Mouse (Mus musculus) intestine, postnatal 0 days (tissue): ENCODE data around the gene Gatad2a. TPM values are rescaled to one million over a fixed set of nuclear protein-coding genes. Genes with fewer than 3 reads are reported as not detected.

Experiments
- ATAC-seq: fragments of 200-750 bp; cut with Nextera tagmentation; 2 replicates; pipeline ENCODE4 v1.8.0; 2017; ENCODE audit warnings: mild to moderate bottlenecking, moderate TSS enrichment, moderate library complexity
- H3K27ac ChIP-seq: fragments of 300-500 bp; sonication (generic); 2 replicates; pipeline ENCODE4 v1.5.1; 2014; ENCODE audit warnings: mild to moderate bottlenecking, low read depth, low read length, moderate library complexity
- H3K27me3 ChIP-seq: fragments of 300-500 bp; sonication (generic); replicated peaks from 2 replicates; pipeline ENCODE4 v1.6.1; 2014; ENCODE audit warnings: low read length, mixed read lengths; ENCODE audit not compliant: control insufficient read depth, insufficient read depth
- H3K36me3 ChIP-seq: fragments of 300-500 bp; sonication (generic); 2 replicates; pipeline ENCODE4 v1.6.1; 2014; ENCODE audit warnings: mild to moderate bottlenecking, moderate library complexity; ENCODE audit not compliant: control insufficient read depth, insufficient read depth
- H3K4me1 ChIP-seq: fragments of 300-500 bp; sonication (generic); replicated peaks from 2 replicates; pipeline ENCODE4 v1.6.1; 2014; ENCODE audit warnings: antibody characterized with exemption, low read length, mixed read lengths; ENCODE audit not compliant: control insufficient read depth, insufficient read depth
- H3K4me2 ChIP-seq: fragments of 300-500 bp; sonication (generic); replicated peaks from 2 replicates; pipeline ENCODE4 v1.6.1; 2014; ENCODE audit warnings: low read depth, mild to moderate bottlenecking, moderate library complexity
- H3K4me3 ChIP-seq: fragments of 300-500 bp; sonication (generic); 2 replicates; pipeline ENCODE4 v1.5.1; 2014; ENCODE audit warnings: low read depth, low read length
- H3K9ac ChIP-seq: fragments of 300-500 bp; sonication (generic); 2 replicates; pipeline ENCODE4 v1.6.1; 2014; ENCODE audit warnings: mild to moderate bottlenecking, low read depth, low read length
- H3K9me3 ChIP-seq: fragments of 300-500 bp; sonication (generic); 2 replicates; pipeline ENCODE4 v1.6.1; 2016; ENCODE audit warnings: mixed run types; ENCODE audit not compliant: control insufficient read depth
- CTCF ChIP-seq: sonication (generic); IDR thresholded peaks from 2 replicates; pipeline ENCODE4 v1.5.1; 2016; ENCODE audit warnings: low read depth, mild to moderate bottlenecking, control low read depth, antibody characterized with exemption, moderate library complexity
- whole genome bisulfite sequencing: fragments of 180-500 bp; shearing (Covaris S2); extraction: QIAGEN DNeasy Blood & Tissue Kit; methylation state at CpG from one replicate; pipeline ENCODE4 v1.1.7; 2014; 5-methylcytosine and 5-hydroxymethylcytosine counted together
- polyA plus RNA-seq: library from polyadenylated mRNA; unstranded; fragments of >200 nt; fragmentation: Nextera tagmentation; extraction: Ambion mirVana; gene quantifications from 2 replicates; pipeline ENCODE4 v1.2.1, GENCODE M21; 2015

Gene Gatad2a
- polyA plus RNA-seq, 1 experiment from 2014 or later = 42.6 TPM

- WGBS = 57% methylated on average over 10 of the region's 10 CpGs
- ATAC-seq = no peak
- no peak overlapping the region for H3K4me3 ChIP-seq
Observed at GRCm38 (mm10) chr8:69876097-69876496, 120.1 kb downstream of the Gatad2a start.

GRCm38 (mm10) chr8:69874654-69875053 lies 121.5 kb downstream of the Gatad2a start:
- no peak for TF ChIP-seq CTCF
- Histone ChIP-seq H3K36me3 (no peaks in the 10 kb centered on the region), H3K4me2 (no peak overlapping the region), H3K9me3 (no peaks in the 10 kb centered on the region), H3K4me3 (no peak overlapping the region), H3K4me1 (no peaks in the 10 kb centered on the region), H3K27ac (no peak overlapping the region), H3K27me3 (peaks cover 6% of the 10 kb centered on the region; the same call in 1 of the 2 replicates), H3K9ac (no peak overlapping the region)
- WGBS = 84% methylated on average over 13 of the region's 13 CpGs
- no peak for ATAC-seq

More at GRCm38 (mm10) chr8:69876097-69876496, 120.1 kb downstream of the Gatad2a start:
- Histone ChIP-seq H3K27ac (no peak overlapping the region), H3K4me1 (no peaks in the 10 kb centered on the region), H3K4me2 (no peak overlapping the region), H3K36me3 (no peaks in the 10 kb centered on the region), H3K9ac (no peak overlapping the region), H3K27me3 (peaks cover 21% of the 10 kb centered on the region), H3K9me3 (no peaks in the 10 kb centered on the region)
- TF ChIP-seq CTCF = no peak

- no peak overlapping the region for H3K4me2 ChIP-seq
- no peaks in the 10 kb centered on the region for H3K4me1 ChIP-seq
- H3K27me3 ChIP-seq = peaks cover 1% of the 10 kb centered on the region; the same call in 1 of the 2 replicates
- H3K9me3 ChIP-seq = no peaks in the 10 kb centered on the region
- no peaks in the 10 kb centered on the region for H3K36me3 ChIP-seq
- WGBS = 10% methylated on average over 9 of the region's 9 CpGs
- no peak for ATAC-seq
- H3K4me3 ChIP-seq = no peak overlapping the region
- TF ChIP-seq CTCF = peak; percentile 75
- H3K27ac ChIP-seq = no peak overlapping the region
- no peak overlapping the region for H3K9ac ChIP-seq
Observed at GRCm38 (mm10) chr8:69874155-69874554, 122.0 kb downstream of the Gatad2a start.

GRCm38 (mm10) chr8:69870907-69871306 lies 125.3 kb downstream of the Gatad2a start:
- Histone ChIP-seq H3K9ac (no peak overlapping the region), H3K36me3 (no peaks in the 10 kb centered on the region), H3K4me3 (no peak overlapping the region), H3K4me1 (no peaks in the 10 kb centered on the region), H3K27me3 (no peaks in the 10 kb centered on the region), H3K9me3 (no peaks in the 10 kb centered on the region), H3K27ac (no peak overlapping the region), H3K4me2 (no peak overlapping the region)
- TF ChIP-seq CTCF = no peak
- WGBS = 86% methylated on average over 6 of the region's 6 CpGs
- ATAC-seq = no peak

- Histone ChIP-seq H3K4me1 (no peaks in the 10 kb centered on the region), H3K9ac (no peak overlapping the region), H3K9me3 (no peaks in the 10 kb centered on the region), H3K36me3 (no peaks in the 10 kb centered on the region), H3K27ac (no peak overlapping the region), H3K4me2 (no peak overlapping the region), H3K27me3 (no peaks in the 10 kb centered on the region), H3K4me3 (no peak overlapping the region)
- no peak for ATAC-seq
- no peak for TF ChIP-seq CTCF
- 81% methylated on average over 11 of the region's 11 CpGs for WGBS
Observed at GRCm38 (mm10) chr8:69870003-69870765, 126.0 kb downstream of the Gatad2a start.

- Histone ChIP-seq H3K4me2 (no peak overlapping the region), H3K9ac (no peak overlapping the region; the same call in 1 of the 2 replicates), H3K27me3 (no peaks in the 10 kb centered on the region), H3K36me3 (no peaks in the 10 kb centered on the region), H3K27ac (no peak overlapping the region), H3K4me1 (no peaks in the 10 kb centered on the region), H3K9me3 (no peaks in the 10 kb centered on the region), H3K4me3 (no peak overlapping the region)
- ATAC-seq = 0 out of 2 replicates have a peak, but pooled peaks have one; percentile 34
- 76% methylated on average over 5 of the region's 5 CpGs for WGBS
- no peak for TF ChIP-seq CTCF
Observed at GRCm38 (mm10) chr8:69867696-69868326, 128.4 kb downstream of the Gatad2a start.
